Mouse (Mus musculus): ENCODE measurements around the gene Gne.
"Not testable (repeated sequence)": the region's sequence is repeated elsewhere in the genome, so short reads cannot be mapped to it uniquely, and the experiment has no call there.

The Gne gene

DNA sequence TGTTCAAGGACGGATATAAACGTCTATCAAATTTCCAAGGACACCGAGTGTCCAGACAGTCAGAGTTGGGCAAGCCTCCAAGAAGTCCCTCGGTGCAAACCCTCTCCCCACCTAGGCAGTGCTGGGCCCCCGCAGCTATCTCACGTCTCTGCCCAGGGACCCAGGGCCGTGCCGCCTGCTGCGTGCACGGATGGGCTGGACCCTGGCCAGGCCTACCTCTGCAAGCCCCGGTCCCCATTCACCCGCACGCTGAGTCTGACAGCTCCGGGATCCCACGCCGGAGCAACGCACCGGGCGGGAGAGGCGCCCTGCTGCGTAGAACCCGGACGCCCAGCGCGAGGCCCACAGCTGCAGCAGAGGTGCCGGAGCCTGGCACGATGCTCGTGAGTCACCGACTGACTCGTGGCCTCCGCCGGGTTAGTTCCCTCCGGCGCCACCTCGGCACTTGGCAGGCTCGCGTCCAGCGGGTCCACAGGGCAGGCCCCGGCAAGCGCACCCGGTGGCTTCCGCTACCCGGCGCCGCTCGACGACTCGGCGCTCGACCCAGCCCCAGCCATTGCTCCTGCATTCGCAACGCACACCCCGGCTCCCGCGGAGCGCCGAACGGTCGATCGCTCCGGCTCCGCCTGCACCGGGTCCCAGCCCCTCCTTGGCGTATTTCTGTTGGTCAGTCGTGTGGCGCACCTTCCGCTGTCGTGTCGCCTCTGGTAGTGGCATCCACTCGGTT is 11.7 kb downstream of the Gne start:
- DNase-seq = peak; percentile 83 to 85

DNA sequence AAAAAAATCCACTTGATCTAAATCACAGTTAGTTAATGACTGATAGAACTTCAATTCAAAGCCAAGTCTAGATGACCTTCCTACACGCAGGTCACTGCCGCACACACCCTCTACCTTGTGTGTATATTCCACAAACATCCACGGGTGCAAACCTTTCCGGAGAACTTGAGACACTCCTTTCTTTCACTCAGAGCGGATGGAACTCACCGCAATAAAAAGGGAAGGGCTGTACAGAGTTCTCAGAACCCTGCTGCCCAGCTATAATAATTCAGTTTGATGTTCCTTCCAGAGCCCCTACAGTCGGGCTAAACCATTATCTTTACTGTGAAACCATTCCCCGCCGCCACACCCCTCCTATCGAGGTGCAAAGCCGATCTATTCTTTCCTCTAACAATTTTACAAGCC is 12.2 kb downstream of the Gne start:
- DNase-seq = no peak

DNA sequence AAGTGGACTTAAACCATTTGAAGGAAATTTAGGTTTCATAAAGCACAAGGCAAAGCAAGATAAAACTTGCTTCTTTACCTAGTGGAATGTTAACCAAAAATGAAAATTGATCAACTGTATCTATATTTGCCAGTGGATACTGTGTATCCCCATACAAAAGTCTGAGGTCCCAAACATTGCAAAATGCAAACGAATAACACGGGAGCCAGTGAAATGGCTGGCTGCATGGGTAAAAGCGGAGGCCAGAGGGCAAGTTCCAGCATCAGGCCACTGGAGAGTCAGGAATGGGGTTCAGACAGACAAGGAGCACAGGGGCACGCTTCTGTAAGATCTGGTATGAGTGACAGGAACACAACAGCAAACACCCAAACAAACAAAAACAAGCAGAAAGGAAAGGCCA is 13.3 kb downstream of the Gne start:
- DNase-seq = no peak

DNA sequence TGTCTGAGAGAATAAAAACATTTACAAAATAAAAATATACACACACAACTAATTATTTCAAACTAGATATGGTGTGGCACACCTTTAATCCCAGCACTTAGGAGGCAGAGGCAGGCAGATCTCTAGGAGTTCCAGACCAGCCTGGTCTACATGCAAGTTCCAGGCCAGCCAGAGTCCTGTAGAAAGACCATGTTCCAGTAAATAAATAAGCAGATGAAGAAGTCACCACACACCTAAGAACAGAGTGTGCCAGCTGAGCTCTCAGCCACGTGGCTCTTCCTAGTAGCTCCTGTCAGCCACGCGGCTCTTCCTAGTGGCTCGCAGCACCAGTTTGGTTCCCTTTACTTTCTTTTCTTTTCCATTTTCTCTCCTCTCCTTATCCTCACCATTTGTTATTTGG is 14.6 kb downstream of the Gne start:
- DNase-seq = no peak

DNA sequence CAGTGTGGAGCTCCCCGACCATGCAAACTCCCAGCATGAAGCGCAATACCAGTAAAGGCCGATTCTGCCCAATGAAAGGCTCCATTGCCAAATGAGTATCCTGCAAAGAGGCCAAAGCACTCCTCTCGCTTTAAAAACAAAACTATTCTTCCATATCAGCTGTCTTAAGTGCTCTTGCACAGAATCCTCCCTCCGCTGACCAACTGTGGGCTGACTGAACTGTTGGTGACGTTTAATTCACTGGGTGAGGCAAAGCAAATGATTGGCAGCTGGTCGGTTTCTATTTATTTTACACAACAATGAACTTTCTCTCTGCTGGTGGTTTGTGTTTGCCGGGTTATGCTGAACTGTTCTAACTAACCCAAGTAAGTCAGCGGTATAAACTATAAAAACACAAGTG is 15.2 kb downstream of the Gne start:
- no peak for DNase-seq

DNA sequence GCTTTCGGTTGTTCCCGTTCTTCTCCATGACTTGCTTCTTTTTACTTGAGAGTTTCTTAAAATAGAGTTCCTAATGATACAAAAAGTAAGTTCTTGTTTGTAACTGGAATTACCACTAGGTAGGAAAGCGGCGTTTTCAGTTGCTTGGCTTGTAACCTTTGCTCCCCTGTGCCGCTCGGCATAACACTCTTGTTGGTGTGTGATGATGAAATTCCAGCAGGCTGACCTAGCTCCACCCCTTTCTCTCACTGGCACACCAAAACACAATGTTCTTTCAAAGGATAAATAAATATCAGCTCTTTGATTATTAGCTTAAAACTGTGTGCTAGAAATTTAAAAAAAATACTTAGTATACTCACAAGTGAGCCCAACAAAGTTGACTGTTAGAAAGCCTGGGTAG is 17.1 kb downstream of the Gne start:
- DNase-seq = no peak

DNA sequence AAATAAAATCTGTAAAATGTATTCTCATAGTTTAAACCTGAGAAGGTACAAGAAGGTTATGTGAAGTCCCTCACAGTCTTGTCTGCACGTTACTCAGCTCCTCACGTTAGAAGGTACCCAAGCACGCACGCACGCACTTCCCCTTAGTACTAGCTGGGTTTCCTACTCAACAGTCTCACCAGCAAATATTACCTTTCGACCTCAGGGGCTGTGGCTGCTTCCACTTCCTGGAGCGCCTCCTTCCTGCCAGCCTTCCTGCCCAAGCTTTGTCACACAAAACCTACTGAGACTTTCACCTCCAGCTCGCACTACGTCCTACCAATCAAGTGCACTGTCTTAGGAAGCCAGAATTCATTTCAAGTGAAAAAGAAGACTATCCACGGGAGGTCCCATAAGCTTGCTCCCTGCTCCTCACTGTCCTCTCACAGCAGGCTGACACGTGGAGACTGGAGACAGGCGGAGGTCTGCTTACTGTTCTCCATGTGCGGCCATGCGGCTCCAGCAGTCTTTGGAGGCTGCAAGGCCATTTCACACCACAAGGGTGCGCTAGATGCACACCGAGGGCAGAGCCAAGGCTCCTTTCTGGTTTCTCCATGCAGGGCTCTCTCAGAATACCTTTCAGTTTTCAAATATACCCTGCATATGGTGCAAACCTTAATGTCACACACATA is 18.5 kb downstream of the Gne start:
- DNase-seq = peak; percentile 81 to 85

DNA sequence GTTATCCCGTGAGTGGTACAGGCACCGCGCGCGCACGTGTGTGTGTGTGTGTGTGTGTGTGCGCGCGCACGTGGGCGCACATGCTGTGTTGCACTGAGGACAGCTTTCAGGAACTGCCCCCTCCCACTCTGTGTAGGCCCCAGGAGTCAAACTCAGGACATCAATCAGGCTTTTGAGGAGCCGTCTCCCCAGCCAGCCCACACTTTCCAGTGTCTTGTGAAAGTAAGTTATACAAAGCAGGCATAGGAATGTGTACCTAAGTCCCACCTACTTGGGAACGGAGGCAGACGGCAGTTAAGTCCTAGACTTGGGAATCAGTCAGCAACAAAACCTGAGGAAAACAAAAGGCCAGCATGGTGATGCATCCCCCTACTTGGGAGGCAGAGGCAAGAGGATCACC is 21.2 kb downstream of the Gne start:
- DNase-seq = no peak

DNA sequence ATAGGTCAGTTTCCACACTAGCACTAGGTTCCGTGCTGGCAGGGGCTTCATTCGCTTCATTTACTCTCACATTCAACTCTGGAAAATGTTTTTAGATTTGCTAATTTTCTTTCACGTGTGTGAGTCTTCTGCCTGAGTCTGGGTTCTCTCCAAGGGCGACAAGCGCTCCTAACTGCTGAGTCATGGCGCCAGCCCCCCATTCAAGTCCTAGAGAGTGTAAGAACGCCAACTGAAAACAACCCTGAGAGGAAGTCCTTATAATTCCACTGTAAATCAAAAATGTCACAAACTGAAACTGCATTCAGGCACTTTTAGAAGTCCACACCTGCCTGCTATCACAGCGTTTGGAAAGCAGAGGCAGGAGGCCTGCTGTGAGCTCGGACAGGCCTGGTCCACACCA is 21.9 kb downstream of the Gne start:
- DNase-seq = no peak

DNA sequence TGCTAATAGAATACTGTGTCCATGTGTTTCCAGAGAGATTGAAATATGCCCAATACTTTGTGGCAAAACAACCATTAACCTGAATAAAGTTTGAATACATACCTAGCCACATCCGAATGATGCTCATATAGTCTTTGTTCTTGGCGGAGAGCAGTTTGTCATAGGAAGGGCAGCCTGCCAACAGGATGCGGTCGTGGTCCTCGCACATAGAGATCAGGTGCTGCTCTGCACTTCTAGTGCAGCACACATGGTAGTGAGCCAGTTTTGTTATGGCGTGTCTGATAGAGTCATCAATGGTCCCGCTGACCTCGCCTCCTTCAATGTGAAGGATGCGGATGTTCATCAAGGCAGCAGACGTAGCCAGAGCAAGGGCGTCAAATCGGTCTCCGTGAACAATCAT is 24.3 kb downstream of the Gne start:
- DNase-seq = no peak

DNA sequence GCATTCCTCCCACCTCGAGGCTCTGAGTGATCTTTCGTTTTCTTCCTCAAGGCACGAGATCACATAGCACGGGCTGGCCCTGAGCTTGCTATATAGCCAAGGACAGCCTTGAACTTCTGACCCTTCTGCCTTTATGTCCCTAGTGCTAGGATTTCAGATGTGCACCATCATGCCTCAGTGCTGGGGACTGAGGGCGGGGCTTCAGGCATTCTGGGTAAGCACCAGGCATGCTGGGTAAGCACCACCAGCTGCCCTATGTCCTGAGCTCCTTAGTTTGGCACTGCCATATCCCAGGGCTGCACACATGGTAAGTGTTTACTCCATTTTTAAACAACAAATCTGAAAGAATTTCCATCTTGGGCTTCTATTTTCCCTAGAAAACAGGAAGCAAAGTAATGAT is 34.2 kb downstream of the Gne start:
- no peak for DNase-seq

DNA sequence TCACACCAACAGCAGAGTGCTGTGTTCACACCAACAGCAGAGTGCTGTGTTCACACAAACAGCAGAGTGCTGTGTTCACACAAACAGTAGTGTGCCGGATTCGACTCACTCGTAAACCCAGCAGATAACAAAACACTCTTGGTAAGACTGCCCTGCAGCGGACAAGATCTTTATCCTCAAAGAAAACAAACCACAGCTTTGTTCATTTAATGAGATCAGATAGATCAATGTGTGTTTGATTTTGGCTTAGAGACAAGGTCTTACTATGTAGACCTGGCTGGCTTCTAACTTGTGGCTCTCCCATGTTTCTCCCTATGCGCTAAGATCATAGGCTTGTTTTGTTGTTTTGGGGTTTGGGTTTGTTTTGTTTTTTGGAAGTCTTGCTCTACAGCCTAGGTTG is 37.9 kb downstream of the Gne start:
- no peak for DNase-seq

DNA sequence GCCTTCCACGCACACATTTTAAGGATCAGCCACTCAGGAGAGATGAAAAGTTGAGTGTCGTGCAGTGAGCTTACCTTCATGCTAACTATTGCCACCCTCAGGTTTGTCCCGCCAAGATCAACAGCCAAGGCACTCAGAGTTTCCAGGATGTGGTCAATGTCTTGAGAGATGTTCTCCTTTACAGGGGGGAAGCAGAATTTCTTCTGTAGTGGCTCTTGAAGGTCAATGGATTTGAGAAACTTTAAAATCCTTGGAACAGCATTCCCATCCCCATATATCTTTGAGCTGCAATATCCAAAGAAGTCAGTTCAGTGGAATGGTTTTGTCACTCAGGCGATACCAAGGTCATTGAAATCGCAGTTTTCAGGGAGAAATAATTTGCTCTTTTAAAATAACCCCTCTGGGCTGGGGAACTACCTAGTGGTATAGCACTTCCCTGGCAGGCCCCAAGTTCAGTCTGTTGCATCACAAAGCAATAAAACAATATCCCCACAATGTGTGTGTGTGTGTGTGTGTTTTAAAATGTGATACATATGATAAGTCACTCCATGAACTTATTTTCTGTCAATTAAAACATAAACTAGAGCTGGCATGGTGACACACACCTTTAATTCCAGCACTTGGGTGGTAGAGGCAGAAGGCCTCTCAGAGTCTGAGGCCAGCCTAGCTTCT is 39.2 kb downstream of the Gne start:
- DNase-seq = no peak

DNA sequence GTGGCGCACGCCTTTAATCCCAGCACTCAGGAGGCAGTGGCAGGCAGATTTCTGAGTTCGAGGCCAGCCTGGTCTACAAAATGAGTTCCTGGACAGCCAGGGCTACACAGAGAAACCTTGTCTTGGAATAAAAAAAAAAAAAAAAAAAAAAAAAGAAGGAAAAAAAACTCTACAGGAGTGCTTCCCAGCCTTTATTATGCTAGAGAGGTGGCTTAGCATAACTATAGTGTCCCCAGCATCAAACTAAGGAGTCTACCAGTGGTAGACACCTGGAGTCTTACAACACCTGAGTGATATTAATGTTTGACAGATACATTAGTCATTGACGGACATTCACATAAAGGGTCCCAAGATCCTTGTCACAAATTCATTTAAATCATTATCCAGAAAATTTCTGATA is 40.8 kb downstream of the Gne start:
- not testable (repeated sequence) for DNase-seq

DNA sequence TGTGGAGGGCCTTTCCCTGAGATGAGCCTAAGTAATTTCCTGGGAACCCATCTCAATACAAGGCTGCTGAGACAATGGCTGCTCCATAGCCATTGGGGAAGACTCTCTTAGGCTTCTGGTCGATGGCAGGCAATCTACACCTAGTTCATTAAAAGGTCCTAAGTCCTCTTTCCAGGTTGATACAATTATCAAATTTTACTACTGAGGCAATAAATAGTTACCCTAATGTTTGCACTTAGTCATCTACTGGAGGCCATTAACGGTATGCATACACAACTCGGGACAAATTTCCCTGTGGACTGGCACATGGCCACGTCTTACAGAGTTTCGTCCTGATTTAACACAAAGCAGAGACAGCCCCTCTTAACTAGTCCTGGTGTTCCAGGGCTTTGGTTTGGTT is 41.5 kb downstream of the Gne start:
- DNase-seq = no peak

DNA sequence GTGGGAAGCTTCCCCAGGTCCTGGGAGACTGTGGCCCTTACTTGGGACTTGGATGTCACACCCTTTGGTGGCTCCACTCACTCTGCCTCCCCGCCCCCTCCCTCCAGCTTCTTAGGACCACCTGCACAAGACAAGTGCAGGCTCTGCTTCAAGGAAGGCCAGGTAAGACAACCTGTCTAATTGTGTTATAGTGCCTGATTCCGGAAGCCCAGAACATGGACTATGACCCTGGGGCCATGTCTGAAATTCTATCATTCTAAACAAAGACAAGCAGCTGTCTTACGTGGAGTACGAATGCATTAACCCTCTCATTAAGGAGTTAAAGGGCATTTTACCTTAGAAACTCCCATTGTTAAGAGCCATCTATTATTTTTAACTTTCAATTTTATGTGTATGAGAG is 43.2 kb downstream of the Gne start:
- no peak for DNase-seq

DNA sequence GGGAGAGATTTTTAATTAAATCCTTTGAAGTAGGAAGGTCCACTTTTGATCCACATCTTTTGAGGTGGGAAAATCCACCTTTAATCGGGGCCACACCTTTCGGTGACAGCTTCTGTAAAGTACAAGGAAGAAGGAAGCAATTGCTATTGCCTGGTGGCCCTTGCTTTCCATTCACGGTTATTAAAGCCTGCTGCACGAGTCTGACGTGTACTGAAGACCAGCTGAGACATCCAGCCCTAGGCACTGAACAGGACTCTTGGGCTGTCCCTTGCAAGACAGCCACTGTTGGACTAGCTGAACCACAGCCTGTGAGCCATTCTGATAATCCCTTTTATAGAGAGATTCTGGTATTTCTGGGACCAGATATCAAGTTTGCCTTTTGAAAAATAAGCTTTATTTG is 47.5 kb downstream of the Gne start:
- no peak for DNase-seq

DNA sequence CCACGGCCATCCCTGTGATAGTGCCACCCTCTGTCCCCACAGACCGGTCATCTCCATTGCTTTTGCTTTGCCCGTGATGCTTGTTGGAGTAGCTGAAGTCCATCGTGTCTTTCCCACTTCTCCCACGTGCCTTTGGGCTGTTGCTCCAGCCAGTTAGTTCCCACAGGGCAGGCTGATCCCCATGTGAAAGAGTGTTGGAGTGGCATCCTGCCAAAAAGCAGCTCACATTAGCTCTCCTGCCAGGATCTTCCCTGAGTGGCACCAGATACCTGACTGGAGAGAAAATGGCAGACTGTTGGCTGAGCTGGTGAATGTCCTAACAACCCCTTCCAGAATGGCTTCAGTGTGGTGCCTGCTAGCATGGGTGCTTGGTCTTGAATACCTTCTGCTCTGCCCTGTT is 52.5 kb downstream of the Gne start:
- DNase-seq = no peak

DNA sequence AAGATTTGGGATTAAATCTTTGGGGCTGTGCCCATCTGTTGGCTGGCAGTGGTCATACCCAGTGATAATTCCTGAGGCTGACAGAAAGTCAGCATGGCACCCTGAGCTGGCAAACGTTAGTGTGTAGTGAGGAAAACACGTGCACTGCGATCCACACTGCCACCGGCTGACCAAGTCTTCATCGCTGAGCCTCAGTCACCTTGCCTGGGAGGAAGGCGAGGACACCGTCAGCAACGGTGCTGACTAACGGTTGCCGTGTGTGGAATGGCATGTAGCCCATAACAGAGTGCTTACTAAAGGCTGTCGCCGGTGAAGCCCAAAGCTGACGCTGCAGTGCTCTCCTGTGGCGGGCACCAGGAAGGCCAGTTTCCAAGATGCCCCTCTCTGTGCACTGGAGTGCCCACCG is 54.3 kb downstream of the Gne start:
- DNase-seq = no peak

DNA sequence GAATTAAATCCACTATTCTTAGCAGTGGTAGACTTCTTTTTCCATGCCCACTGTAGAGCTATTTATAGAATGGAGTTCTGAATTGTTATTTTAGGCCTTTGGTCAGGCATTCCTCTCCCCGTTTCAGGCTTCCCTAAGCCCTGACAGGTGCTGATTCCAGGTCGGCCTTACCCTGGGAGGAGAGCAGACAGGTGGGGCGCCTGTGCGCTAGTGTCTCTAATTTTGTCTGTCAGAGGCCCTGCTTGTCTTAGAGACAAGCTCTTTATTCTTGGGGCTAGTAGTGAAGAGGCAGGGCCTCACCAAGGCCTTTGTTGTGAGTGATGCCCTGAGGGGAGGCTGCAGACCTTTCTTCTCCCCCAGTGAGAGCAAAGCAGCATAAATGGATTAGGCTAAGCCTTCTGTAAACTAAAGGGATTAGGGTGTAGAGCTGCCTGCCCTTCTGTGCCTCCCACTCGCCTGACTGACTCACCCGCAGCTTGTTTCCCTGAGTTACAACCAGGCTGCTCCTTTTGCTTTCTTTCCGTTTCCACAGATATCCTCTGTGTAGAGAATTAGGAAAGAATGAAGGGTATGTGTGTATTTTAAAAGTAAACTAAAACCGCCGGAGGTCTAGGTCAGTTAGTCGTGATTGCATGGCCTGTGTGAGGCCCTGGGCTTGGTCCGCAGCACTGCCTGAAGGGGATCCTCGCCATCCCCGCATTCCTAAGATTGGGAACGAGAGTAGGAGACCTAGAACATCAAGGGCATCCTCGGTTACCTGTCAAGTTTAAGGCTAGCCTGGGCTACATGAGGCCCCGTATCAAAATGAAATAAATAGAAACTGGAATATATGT is 55.5 kb downstream of the Gne start:
- DNase-seq = no peak

DNA sequence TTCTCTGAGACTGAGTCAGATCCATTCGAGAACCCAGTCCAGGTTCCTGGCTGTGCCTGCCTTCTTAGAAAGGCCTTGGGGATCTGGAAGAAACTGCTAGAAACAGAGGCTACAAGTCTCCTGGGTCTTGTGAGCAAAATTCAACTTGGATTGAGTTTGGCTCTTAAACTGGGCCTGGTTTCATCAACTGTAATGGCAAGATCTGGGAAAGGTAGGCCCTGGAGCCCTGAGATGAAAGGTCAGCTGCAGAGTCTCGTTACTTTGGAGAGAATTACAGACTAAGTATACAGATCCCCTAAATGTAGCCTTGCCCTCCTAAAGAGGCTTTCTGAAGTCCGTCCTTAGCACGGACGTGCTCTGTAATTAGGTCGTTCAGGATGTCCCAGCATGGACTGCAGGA is 58.4 kb downstream of the Gne start:
- no peak for DNase-seq

DNA sequence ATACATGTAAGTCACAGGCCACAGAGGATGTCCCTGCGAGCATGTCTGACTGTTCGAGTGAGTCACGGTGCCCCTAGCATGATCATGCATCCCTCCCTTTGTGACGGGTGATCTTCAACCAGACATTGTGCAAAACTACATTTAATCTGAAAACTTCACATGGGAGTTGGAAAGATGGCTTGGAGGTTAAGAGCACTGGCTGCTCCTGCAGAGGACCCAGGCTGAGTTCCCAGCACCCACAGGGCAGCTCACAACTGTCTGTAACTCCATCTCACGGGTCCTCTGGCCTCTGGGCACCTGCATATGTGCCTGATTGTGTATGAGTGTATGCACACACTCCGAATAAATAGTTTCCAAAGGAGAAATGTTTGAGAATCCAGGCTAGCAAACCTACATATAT is 59.7 kb downstream of the Gne start:
- DNase-seq = no peak

DNA sequence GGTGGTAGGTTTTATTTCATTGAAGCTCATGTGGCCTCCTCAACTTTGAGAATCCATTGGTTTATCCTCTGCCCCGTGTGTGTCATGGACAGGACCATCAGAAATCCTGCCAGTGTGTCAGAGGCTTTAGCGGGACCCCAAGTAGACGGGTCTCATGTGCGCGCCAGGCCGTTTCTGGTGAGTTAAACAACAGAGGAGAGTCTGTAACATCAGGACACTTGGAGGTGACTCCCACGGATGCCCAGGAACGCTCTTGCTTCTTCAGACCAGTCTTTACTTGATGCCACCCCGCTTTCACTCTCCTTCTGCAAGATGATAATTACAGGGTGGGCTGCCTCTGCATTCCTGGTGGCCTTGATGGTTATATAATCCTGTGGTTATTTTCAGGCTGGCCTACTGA is 60.3 kb downstream of the Gne start:
- DNase-seq = no peak

DNA sequence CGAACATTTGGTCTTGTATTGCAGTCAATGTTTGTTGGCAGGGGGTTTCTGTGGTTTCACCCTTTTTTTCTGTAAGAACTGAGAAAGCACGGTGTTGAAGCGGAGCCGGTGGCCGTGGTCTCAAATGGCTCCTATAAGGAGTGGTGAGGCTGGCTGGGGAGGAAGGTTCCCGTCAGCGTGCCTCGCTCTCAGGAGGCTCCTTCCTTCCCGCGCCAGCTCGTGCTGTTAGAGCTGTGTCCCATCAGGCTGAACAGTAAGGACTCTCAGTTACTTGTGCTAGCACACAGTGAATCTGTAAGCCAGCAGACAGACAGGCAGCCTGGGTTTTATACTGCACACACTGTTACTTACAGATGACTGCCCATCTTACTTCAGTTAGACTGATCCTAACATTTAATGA is 61.2 kb downstream of the Gne start:
- no peak for DNase-seq
